Mouse (Mus musculus) cerebellum, adult 2 months (tissue): Measurements from ENCODE around the gene Phf1.
"Not testable (repeated sequence)": the region's sequence is repeated elsewhere in the genome, so short reads cannot be mapped to it uniquely, and the experiment has no call there.

Experiments used
- CTCF ChIP-seq: fragments of 200-500 bp; IDR thresholded peaks from 2 replicates; pipeline ENCODE4 v1.5.1; 2011; ENCODE audit warnings: low read depth, mild to moderate bottlenecking, control low read depth, low read length, moderate library complexity, borderline replicate concordance; ENCODE audit not compliant: insufficient read depth
- POLR2A ChIP-seq: fragments of 200-500 bp; IDR thresholded peaks from 2 replicates; pipeline ENCODE4 v1.6.1; 2011; ENCODE audit warnings: low read length, control low read depth, borderline replicate concordance; ENCODE audit not compliant: insufficient read depth

GRCm38 (mm10) chr17:26977354-26977753, 44.5 kb downstream of the Phf1 start:
- not testable (repeated sequence) for TF ChIP-seq CTCF, POLR2A
